Mouse (Mus musculus): ENCODE results near the gene Bhlhe23.
A peak's percentile ranks its signal among the peaks of the same experiment; 100 is the strongest.

The Bhlhe23 gene

GRCm38 (mm10) chr2:180775641-180776040 is 1.1 kb downstream of the Bhlhe23 start:
- no peak for DNase-seq (ENCODE audit: extremely low spot score, low spot score)

- DNase-seq (ENCODE audit: extremely low spot score, low spot score), result peak; percentile 46
Observed at GRCm38 (mm10) chr2:180775223-180775622, 1.5 kb downstream of the Bhlhe23 start.

- DNase-seq (ENCODE audit: extremely low spot score, low spot score), result no peak
Observed at GRCm38 (mm10) chr2:180765713-180766112, 11.0 kb downstream of the Bhlhe23 start.

- no peak for DNase-seq (ENCODE audit: extremely low spot score, low spot score)
Observed at GRCm38 (mm10) chr2:180764986-180765385, 11.7 kb downstream of the Bhlhe23 start.

GRCm38 (mm10) chr2:180758513-180759263 is 18.0 kb downstream of the Bhlhe23 start:
- peak; percentile 35 for DNase-seq (ENCODE audit: extremely low spot score, low spot score)

- no peak for DNase-seq (ENCODE audit: extremely low spot score, low spot score)
Observed at GRCm38 (mm10) chr2:180756786-180757185, 19.9 kb downstream of the Bhlhe23 start.

- DNase-seq (ENCODE audit: extremely low spot score, low spot score), result peak; percentile 74
Observed at GRCm38 (mm10) chr2:180755896-180756295, 20.8 kb downstream of the Bhlhe23 start.

- no peak for DNase-seq (ENCODE audit: extremely low spot score, low spot score)
Observed at GRCm38 (mm10) chr2:180754976-180755688, 21.6 kb downstream of the Bhlhe23 start.

GRCm38 (mm10) chr2:180748904-180749303 is 27.8 kb downstream of the Bhlhe23 start:
- DNase-seq (ENCODE audit: extremely low spot score, low spot score), result no peak

- DNase-seq (ENCODE audit: extremely low spot score, low spot score), result no peak
Observed at GRCm38 (mm10) chr2:180746569-180747192, 30.0 kb downstream of the Bhlhe23 start.

- DNase-seq (ENCODE audit: extremely low spot score, low spot score), result peak; percentile 85
Observed at GRCm38 (mm10) chr2:180745248-180745927, 31.3 kb downstream of the Bhlhe23 start.

GRCm38 (mm10) chr2:180743321-180743720 is 33.4 kb downstream of the Bhlhe23 start:
- no peak for DNase-seq (ENCODE audit: extremely low spot score, low spot score)

- DNase-seq (ENCODE audit: extremely low spot score, low spot score), result no peak
Observed at GRCm38 (mm10) chr2:180742820-180743219, 33.9 kb downstream of the Bhlhe23 start.

GRCm38 (mm10) chr2:180741421-180741820 is 35.3 kb downstream of the Bhlhe23 start:
- no peak for DNase-seq (ENCODE audit: extremely low spot score, low spot score)

- DNase-seq (ENCODE audit: extremely low spot score, low spot score), result no peak
Observed at GRCm38 (mm10) chr2:180740349-180740748, 36.4 kb downstream of the Bhlhe23 start.

GRCm38 (mm10) chr2:180737984-180738383 is 38.7 kb downstream of the Bhlhe23 start:
- DNase-seq (ENCODE audit: extremely low spot score, low spot score), result no peak

GRCm38 (mm10) chr2:180735232-180735631 is 41.5 kb downstream of the Bhlhe23 start:
- no peak for DNase-seq (ENCODE audit: extremely low spot score, low spot score)

- DNase-seq (ENCODE audit: extremely low spot score, low spot score), result no peak
Observed at GRCm38 (mm10) chr2:180731984-180732383, 44.7 kb downstream of the Bhlhe23 start.

GRCm38 (mm10) chr2:180731036-180731435 is 45.7 kb downstream of the Bhlhe23 start:
- no peak for DNase-seq (ENCODE audit: extremely low spot score, low spot score)

GRCm38 (mm10) chr2:180727613-180728021 is 49.1 kb downstream of the Bhlhe23 start:
- DNase-seq (ENCODE audit: extremely low spot score, low spot score), result no peak

GRCm38 (mm10) chr2:180726658-180727442 is 49.9 kb downstream of the Bhlhe23 start:
- no peak for DNase-seq (ENCODE audit: extremely low spot score, low spot score)

Data from neural tube, embryonic 10.5 days (tissue).